Mouse (Mus musculus) olfactory bulb, adult 2 months (tissue): ENCODE results near the gene Ncapd3.

Source experiments
- CTCF ChIP-seq: fragments of 200-500 bp; IDR thresholded peaks from 2 replicates; pipeline ENCODE4 v1.5.1; 2012; ENCODE audit warnings: low read depth, mild to moderate bottlenecking, low read length, moderate library complexity; ENCODE audit not compliant: insufficient read depth
- POLR2A ChIP-seq: fragments of 200-500 bp; IDR thresholded peaks from 2 replicates; pipeline ENCODE4 v1.6.1; 2012; ENCODE audit warnings: mild to moderate bottlenecking, low read depth, low read length, moderate library complexity; ENCODE audit not compliant: insufficient read depth

GRCm38 (mm10) chr9:27111756-27112155 lies 81.8 kb downstream of the Ncapd3 start:
- TF ChIP-seq CTCF (no peak), POLR2A (no peak)
